Mouse (Mus musculus) MEL (cell line): Measurements from ENCODE around the gene March2. TPM values are rescaled to one million over a fixed set of nuclear protein-coding genes. Genes with fewer than 3 reads are reported as not detected.
A peak's percentile ranks its signal among the peaks of the same experiment; 100 is the strongest.

Source experiments
- DNase-seq: peaks from one replicate; pipeline ENCODE4 v3.0.0; 2011; ENCODE audit warnings: low read depth, low spot score
- H3K27ac ChIP-seq: 2 replicates; pipeline ENCODE4 v1.5.1; 2012; ENCODE audit warnings: low read depth, mild to moderate bottlenecking, control low read depth, low read length, moderate library complexity; ENCODE audit not compliant: control insufficient read depth
- H3K27me3 ChIP-seq, 2 experiments: fragments of 150-350 bp in 1 of 2; sonication (generic) in 1 of 2; 2 replicates each; pipeline ENCODE4 v1.6.1; 2012; ENCODE audit warnings: low read length in 2 of 2, mild to moderate bottlenecking in 2 of 2, improper control_type of control experiment in 1 of 2, moderate library complexity in 1 of 2; ENCODE audit not compliant: insufficient read depth in 2 of 2, control insufficient read depth in 1 of 2
- H3K36me3 ChIP-seq, 2 experiments: 2 replicates each; pipeline ENCODE4 v1.6.1; 2012 to 2014; ENCODE audit warnings: low read length in 2 of 2, improper control_type of control experiment in 1 of 2, inconsistent platforms in 1 of 2, mild to moderate bottlenecking in 1 of 2; ENCODE audit not compliant: insufficient read depth in 2 of 2, control insufficient read depth in 1 of 2
- H3K4me1 ChIP-seq, 2 experiments: fragments of 150-350 bp in 1 of 2; sonication (generic) in 1 of 2; 2 replicates each; pipeline ENCODE4 v1.6.1; 2012; ENCODE audit warnings: low read length in 2 of 2, improper control_type of control experiment in 1 of 2, mild to moderate bottlenecking in 1 of 2; ENCODE audit not compliant: insufficient read depth in 2 of 2, control insufficient read depth in 1 of 2
- H3K4me3 ChIP-seq, 2 experiments: fragments of 150-350 bp in 1 of 2; sonication (generic) in 1 of 2; 2 replicates each; pipeline ENCODE4 v1.5.1; 2012; ENCODE audit warnings: low read depth in 2 of 2, low read length in 2 of 2, mild to moderate bottlenecking in 2 of 2, moderate library complexity in 2 of 2, control low read depth in 1 of 2, improper control_type of control experiment in 1 of 2; ENCODE audit not compliant: control insufficient read depth in 1 of 2, insufficient read depth in 1 of 2
- H3K79me2 ChIP-seq: 2 replicates; pipeline ENCODE4 v1.6.1; 2012; ENCODE audit warnings: mild to moderate bottlenecking, low read length, moderate library complexity; ENCODE audit not compliant: control insufficient read depth, poor library complexity, insufficient read depth
- H3K9ac ChIP-seq: 2 replicates; pipeline ENCODE4 v1.6.1; 2012; ENCODE audit warnings: low read depth, mild to moderate bottlenecking, control low read depth, low read length, moderate library complexity; ENCODE audit not compliant: control insufficient read depth, poor library complexity, severe bottlenecking
- H3K9me3 ChIP-seq: fragments of 150-350 bp; sonication (generic); replicated peaks from 2 replicates; pipeline ENCODE4 v1.6.1; 2012; ENCODE audit warnings: mild to moderate bottlenecking, low read length, improper control_type of control experiment, moderate library complexity; ENCODE audit not compliant: insufficient read depth
- BHLHE40 ChIP-seq: IDR thresholded peaks from 2 replicates; pipeline ENCODE4 v1.6.1; 2012; ENCODE audit warnings: low read depth, mild to moderate bottlenecking, inconsistent platforms, low read length, improper control_type of control experiment, borderline replicate concordance
- CTCF ChIP-seq, 3 experiments: IDR thresholded peaks in 2 of 3; conservative IDR thresholded peaks in 1 of 3; 2 replicates each; pipeline ENCODE4 v1.5.1; 2011 to 2012; ENCODE audit warnings: low read length in 3 of 3, low read depth in 2 of 3, mild to moderate bottlenecking in 2 of 3, improper control_type of control experiment in 1 of 3, inconsistent platforms in 1 of 3, mixed read lengths in 1 of 3, moderate library complexity in 1 of 3; ENCODE audit not compliant: control insufficient read depth in 1 of 3, insufficient read depth in 1 of 3, poor library complexity in 1 of 3, severe bottlenecking in 1 of 3
- E2F4 ChIP-seq: IDR thresholded peaks from 2 replicates; pipeline ENCODE4 v1.6.1; 2011; ENCODE audit warnings: low read depth, low read length, improper control_type of control experiment, borderline replicate concordance
- ETS1 ChIP-seq: IDR thresholded peaks from 2 replicates; pipeline ENCODE4 v1.6.1; 2012; ENCODE audit warnings: low read depth, mild to moderate bottlenecking, inconsistent platforms, low read length, improper control_type of control experiment, moderate library complexity
- GABPA ChIP-seq: IDR thresholded peaks from 2 replicates; pipeline ENCODE4 v1.6.1; 2012; ENCODE audit warnings: low read depth, mild to moderate bottlenecking, inconsistent platforms, low read length, improper control_type of control experiment, moderate library complexity
- GATA1 ChIP-seq: IDR thresholded peaks from 2 replicates; pipeline ENCODE4 v1.6.1; 2011; ENCODE audit warnings: low read depth, low read length, improper control_type of control experiment
- JUND ChIP-seq: IDR thresholded peaks from 2 replicates; pipeline ENCODE4 v1.6.1; 2011; ENCODE audit warnings: low read depth, mild to moderate bottlenecking, improper control_type of control experiment, low read length
- MAFK ChIP-seq: IDR thresholded peaks from 2 replicates; pipeline ENCODE4 v1.6.1; 2011; ENCODE audit warnings: low read depth, mild to moderate bottlenecking, low read length, improper control_type of control experiment, borderline replicate concordance
- MAX ChIP-seq: IDR thresholded peaks from 2 replicates; pipeline ENCODE4 v1.6.1; 2011; ENCODE audit warnings: low read length, improper control_type of control experiment
- MAZ ChIP-seq: IDR thresholded peaks from 2 replicates; pipeline ENCODE4 v1.6.1; 2012; ENCODE audit warnings: low read depth, mild to moderate bottlenecking, inconsistent platforms, low read length, improper control_type of control experiment
- MEF2A ChIP-seq: IDR thresholded peaks from 2 replicates; pipeline ENCODE4 v1.6.1; 2014; ENCODE audit warnings: low read depth, mild to moderate bottlenecking, inconsistent platforms, low read length, improper control_type of control experiment; ENCODE audit not compliant: poor library complexity, insufficient replicate concordance, severe bottlenecking; ENCODE audit errors: extremely low read depth
- POLR2A ChIP-seq, 2 experiments: IDR thresholded peaks; 2 replicates each; pipeline ENCODE4 v1.6.1; 2011 to 2012; ENCODE audit warnings: low read length in 2 of 2, mild to moderate bottlenecking in 2 of 2, control low read depth in 1 of 2, improper control_type of control experiment in 1 of 2, low read depth in 1 of 2, moderate library complexity in 1 of 2; ENCODE audit not compliant: control insufficient read depth in 1 of 2, insufficient read depth in 1 of 2, poor library complexity in 1 of 2
- POLR2AphosphoS2 ChIP-seq: IDR thresholded peaks from 2 replicates; pipeline ENCODE4 v1.6.1; 2011; ENCODE audit warnings: low read length, improper control_type of control experiment
- POLR2AphosphoS5 ChIP-seq: IDR thresholded peaks from 2 replicates; pipeline ENCODE4 v1.6.1; 2012; ENCODE audit warnings: low read depth, borderline replicate concordance, mild to moderate bottlenecking, inconsistent platforms, low read length, moderate library complexity, mixed read lengths
- RAD21 ChIP-seq: IDR thresholded peaks from 2 replicates; pipeline ENCODE4 v1.6.1; 2011; ENCODE audit warnings: mild to moderate bottlenecking, low read depth, low read length, improper control_type of control experiment
- SIN3A ChIP-seq: IDR thresholded peaks from 2 replicates; pipeline ENCODE4 v1.6.1; 2012; ENCODE audit warnings: low read length, improper control_type of control experiment, inconsistent platforms
- SMC3 ChIP-seq: IDR thresholded peaks from 2 replicates; pipeline ENCODE4 v1.6.1; 2011; ENCODE audit warnings: low read depth, low read length, improper control_type of control experiment
- TCF12 ChIP-seq: IDR thresholded peaks from 2 replicates; pipeline ENCODE4 v1.6.1; 2014; ENCODE audit warnings: low read depth, mild to moderate bottlenecking, inconsistent platforms, low read length, improper control_type of control experiment, moderate library complexity
- USF2 ChIP-seq, 2 experiments: IDR thresholded peaks; 2 replicates each; pipeline ENCODE4 v1.6.1; 2011 to 2012; ENCODE audit warnings: improper control_type of control experiment in 2 of 2, low read length in 2 of 2, borderline replicate concordance in 1 of 2, inconsistent platforms in 1 of 2, low read depth in 1 of 2, mild to moderate bottlenecking in 1 of 2; ENCODE audit not compliant: insufficient read depth in 1 of 2
- ZKSCAN1 ChIP-seq: IDR thresholded peaks from 2 replicates; pipeline ENCODE4 v1.6.1; 2012; ENCODE audit warnings: low read depth, mild to moderate bottlenecking, inconsistent platforms, low read length, improper control_type of control experiment, moderate library complexity
- ZMIZ1 ChIP-seq: IDR thresholded peaks from 2 replicates; pipeline ENCODE4 v1.6.1; 2012; ENCODE audit warnings: low read depth, mild to moderate bottlenecking, inconsistent platforms, low read length, improper control_type of control experiment, moderate library complexity
- polyA plus RNA-seq, 2 experiments: library from polyadenylated mRNA; stranded (reverse) in 1 of 2; unstranded in 1 of 2; fragments of >175 nt in 1 of 2; fragments of >200 nt in 1 of 2; gene quantifications; 2 replicates each; pipeline versions ENCODE4 v1.2.1 to v1.2.4; 2012; ENCODE audit warnings: low replicate concordance in 2 of 2, low read depth in 1 of 2; ENCODE audit not compliant: insufficient read length in 2 of 2, insufficient read depth in 1 of 2, missing spikeins in 1 of 2
- total RNA-seq: library from RNA; depleted of rRNA; stranded (reverse); fragments of 300-350 nt; gene quantifications from 2 replicates; pipeline ENCODE4 v1.2.3, GENCODE M21; 2012

Gene March2
- total and polyA plus RNA-seq, 3 experiments, result 10.9 to 18.8 TPM; not detected in 1

DNA sequence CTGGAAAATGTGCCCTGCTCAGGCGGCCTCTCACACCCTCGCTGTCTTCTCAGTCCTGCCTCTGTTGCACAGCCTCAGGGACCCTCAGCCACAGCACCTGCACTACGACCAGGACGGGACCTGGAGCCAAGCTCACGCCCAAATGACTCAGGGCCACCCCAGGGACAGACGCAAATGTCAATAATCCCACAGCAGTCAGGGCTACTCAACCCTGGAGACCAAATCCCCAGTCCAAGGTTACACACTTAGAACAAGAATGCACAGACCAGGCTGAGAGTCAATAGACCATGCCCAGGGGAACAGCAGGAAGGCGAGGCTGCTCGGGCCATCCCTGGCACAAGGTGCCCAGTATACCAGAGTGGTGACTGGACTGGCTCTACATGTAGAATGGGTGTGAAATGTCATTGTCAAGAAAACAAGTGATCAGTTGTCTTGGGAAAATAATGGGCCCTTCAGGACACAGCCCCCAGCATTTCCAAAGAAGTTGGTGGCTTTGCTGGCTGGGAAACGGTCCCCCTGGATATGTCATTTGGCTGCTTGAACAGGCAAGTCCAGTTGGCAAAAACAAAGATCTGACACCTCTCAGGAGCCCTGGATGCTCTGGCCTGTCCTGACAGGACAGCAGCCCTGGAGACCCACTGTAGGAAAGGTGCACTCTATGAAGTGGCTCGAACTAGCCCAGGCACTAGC, 37.1 kb upstream of the March2 start:
- Histone ChIP-seq H3K79me2 (peaks cover 62% of the 10 kb centered on the region), H3K36me3 (peaks cover 2 to 14% of the 10 kb centered on the region in 2 experiments; a peak in 3 of 4 replicates), H3K27me3 (no peaks in the 10 kb centered on the region), H3K9ac (no peak overlapping the region), H3K4me3 (no peak overlapping the region), H3K27ac (no peak overlapping the region), H3K9me3 (no peaks in the 10 kb centered on the region), H3K4me1 (peaks cover 2 to 15% of the 10 kb centered on the region in 2 experiments; a peak in 3 of 4 replicates)
- DNase-seq, result no peak
- TF ChIP-seq GABPA, result no peak
- TF ChIP-seq POLR2A (IDR thresholded peaks at IDR 0.05; ENCODE audit: control insufficient read depth in 1 of 2, insufficient read depth in 1 of 2, low read depth in 1 of 2, low read length in 2 of 2, poor library complexity in 1 of 2), result no peak
- no peak for TF ChIP-seq MEF2A
- TF ChIP-seq SIN3A, result no peak
- no peak for TF ChIP-seq MAFK
- no peak for TF ChIP-seq E2F4
- no peak for TF ChIP-seq BHLHE40
- TF ChIP-seq, all 39 proteins: peak for 0

DNA sequence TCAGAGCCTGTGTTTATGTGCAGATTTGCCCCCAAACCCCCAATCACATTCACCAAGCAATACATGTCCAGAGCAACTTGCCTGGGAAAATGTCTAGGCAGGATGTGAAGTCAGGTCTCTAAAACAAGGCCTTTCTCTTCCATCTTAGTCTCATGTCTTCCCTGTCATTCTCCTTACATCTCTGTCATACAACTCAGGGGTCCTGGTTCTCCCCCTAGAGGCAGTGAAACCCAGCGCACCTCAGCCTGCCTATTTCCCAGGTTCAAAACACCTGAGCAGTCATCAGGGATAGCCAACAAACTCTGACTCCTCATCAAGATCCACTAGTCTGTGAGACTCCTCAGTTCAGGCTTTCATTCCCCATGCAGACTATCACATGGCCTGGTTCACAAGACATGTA, 36.2 kb upstream of the March2 start:
- Histone ChIP-seq H3K36me3 (peaks cover 2 to 14% of the 10 kb centered on the region in 2 experiments; a peak in 3 of 4 replicates), H3K4me1 (peaks cover 2 to 15% of the 10 kb centered on the region in 2 experiments; a peak in 3 of 4 replicates), H3K79me2 (peaks cover 59% of the 10 kb centered on the region), H3K9me3 (no peaks in the 10 kb centered on the region), H3K27ac (no peak overlapping the region), H3K4me3 (no peak overlapping the region), H3K9ac (no peak overlapping the region), H3K27me3 (no peaks in the 10 kb centered on the region)
- no peak for DNase-seq
- TF ChIP-seq CTCF (IDR thresholded peaks at IDR 0.05 in 2 of 3, conservative IDR thresholded peaks at IDR 0.05 in 1 of 3; ENCODE audit: control insufficient read depth in 1 of 3, insufficient read depth in 1 of 3, low read depth in 2 of 3, low read length in 3 of 3, poor library complexity in 1 of 3, severe bottlenecking in 1 of 3) (peak; percentile 10 to 33 (median 14); a peak in 2 of 6 replicates), RAD21 (peak; percentile 3; the same call in 1 of the 2 replicates), ZKSCAN1 (no peak), BHLHE40 (no peak), MAX (no peak), SMC3 (no peak)

DNA sequence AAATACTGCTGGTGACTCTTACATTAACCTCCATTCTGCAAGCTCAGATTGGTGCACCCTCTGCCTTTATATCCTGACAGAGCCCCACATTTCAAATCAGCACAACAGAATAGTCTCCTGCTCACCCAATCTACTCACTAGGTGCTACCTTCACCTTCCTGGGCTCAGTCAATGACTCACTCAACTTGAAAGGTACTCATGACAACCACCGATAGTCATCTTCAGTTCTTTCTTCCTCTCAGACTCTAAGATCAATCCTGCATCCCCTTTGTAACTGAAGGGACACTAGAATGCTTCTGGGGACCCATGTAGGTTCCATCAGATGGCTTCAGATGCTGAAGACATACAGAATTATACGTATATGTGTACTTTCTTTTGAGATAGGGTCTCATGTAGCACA, 33.8 kb upstream of the March2 start:
- peaks cover 40% of the 10 kb centered on the region for H3K79me2 ChIP-seq
- peaks cover 0 to 2% of the 10 kb centered on the region in 2 experiments; a peak in 1 of 4 replicates for H3K36me3 ChIP-seq
- H3K27me3 ChIP-seq, result no peaks in the 10 kb centered on the region

More for the DNA sequence above, 33.8 kb upstream of the March2 start:
- Histone ChIP-seq H3K27ac (no peak overlapping the region), H3K4me3 (no peak overlapping the region), H3K9me3 (no peaks in the 10 kb centered on the region), H3K4me1 (no peaks in the 10 kb centered on the region), H3K9ac (no peak overlapping the region)
- DNase-seq, result no peak
- TF ChIP-seq MEF2A, result no peak
- TF ChIP-seq TCF12, result no peak
- TF ChIP-seq ZMIZ1, result no peak
- no peak for TF ChIP-seq USF2 (IDR thresholded peaks at IDR 0.05; ENCODE audit: borderline replicate concordance in 1 of 2, insufficient read depth in 1 of 2, low read depth in 1 of 2, low read length in 2 of 2)
- no peak for TF ChIP-seq GATA1
- TF ChIP-seq MAZ, result no peak
- TF ChIP-seq POLR2AphosphoS5, result no peak
- no peak for TF ChIP-seq MAX
- TF ChIP-seq POLR2AphosphoS2, result no peak
- no peak for TF ChIP-seq CTCF (IDR thresholded peaks at IDR 0.05 in 2 of 3, conservative IDR thresholded peaks at IDR 0.05 in 1 of 3; ENCODE audit: control insufficient read depth in 1 of 3, insufficient read depth in 1 of 3, low read depth in 2 of 3, low read length in 3 of 3, poor library complexity in 1 of 3, severe bottlenecking in 1 of 3)
- TF ChIP-seq ETS1, result no peak
- TF ChIP-seq JUND, result no peak
